Mouse (Mus musculus) cerebellum, adult 2 months (tissue): ENCODE data around the gene Olfr1499. TPM values are rescaled to one million over a fixed set of nuclear protein-coding genes. Genes with fewer than 3 reads are reported as not detected.

Experiments used
- DNase-seq, 2 experiments: peaks; one replicate each; pipeline ENCODE4 v3.0.0; 2021
- H3K27ac ChIP-seq: fragments of 200-500 bp; 2 replicates; pipeline ENCODE4 v1.5.1; 2012; ENCODE audit warnings: low read length, control low read depth, inconsistent platforms; ENCODE audit not compliant: insufficient read depth
- H3K27me3 ChIP-seq: fragments of 200-500 bp; 2 replicates; pipeline ENCODE4 v1.6.1; 2012; ENCODE audit warnings: inconsistent platforms, mild to moderate bottlenecking, low read length, moderate library complexity; ENCODE audit not compliant: control insufficient read depth, insufficient read depth
- H3K4me1 ChIP-seq: fragments of 200-500 bp; 2 replicates; pipeline ENCODE4 v1.6.1; 2011; ENCODE audit warnings: low read length; ENCODE audit not compliant: control insufficient read depth, insufficient read depth
- H3K4me3 ChIP-seq: fragments of 200-500 bp; replicated peaks from 2 replicates; pipeline ENCODE3; 2011; ENCODE audit warnings: mild to moderate bottlenecking, low read depth, low read length, control low read depth; ENCODE audit not compliant: insufficient read depth
- CTCF ChIP-seq: fragments of 200-500 bp; IDR thresholded peaks from 2 replicates; pipeline ENCODE4 v1.5.1; 2011; ENCODE audit warnings: low read depth, mild to moderate bottlenecking, control low read depth, low read length, moderate library complexity, borderline replicate concordance; ENCODE audit not compliant: insufficient read depth
- POLR2A ChIP-seq: fragments of 200-500 bp; IDR thresholded peaks from 2 replicates; pipeline ENCODE4 v1.6.1; 2011; ENCODE audit warnings: low read length, control low read depth, borderline replicate concordance; ENCODE audit not compliant: insufficient read depth
- WGBS: fragments of 180-500 bp; shearing (Covaris S2); methylation state at CpG from one replicate; pipeline ENCODE4 v1.1.7; 2018; 5-methylcytosine and 5-hydroxymethylcytosine counted together
- polyA plus RNA-seq: library from polyadenylated mRNA; depleted of rRNA; stranded (reverse); fragments of >200 nt; gene quantifications from 2 replicates; pipeline ENCODE4 v1.2.3, GENCODE M21; 2012; rRNA removed

Gene Olfr1499
- polyA plus RNA-seq, 1 experiment = not detected

DNA sequence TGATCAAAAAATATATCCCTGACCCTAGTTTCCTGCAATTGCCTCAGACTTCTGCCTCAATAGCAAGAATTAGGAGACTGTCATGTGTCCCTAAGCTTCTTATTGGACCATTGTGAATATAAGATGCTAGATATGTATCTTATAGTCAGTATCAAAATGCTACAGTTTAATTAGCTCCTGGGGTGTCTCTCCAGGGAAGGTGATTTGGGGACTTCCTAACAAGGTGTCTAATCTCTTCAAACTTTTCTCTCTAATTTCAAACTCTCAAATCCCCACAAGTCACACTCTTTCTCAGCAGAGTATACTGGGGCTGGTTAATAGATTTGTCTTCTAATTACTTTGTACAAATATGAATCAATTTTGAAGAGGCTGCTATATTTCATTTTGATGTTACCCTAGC lies 21.1 kb downstream of the Olfr1499 start, which contains the start of gene Olfr1497:
Gene Olfr1497, minus strand, starts transcription at position 101 of the 400 bp plus-strand sequence.
- Histone ChIP-seq H3K4me3 (no peak within 1 kb of the TSS), H3K27ac (no peak within 1 kb of the TSS), H3K4me1 (no peaks in the 10 kb centered on the region), H3K27me3 (no peaks in the 10 kb centered on the region)
- no peak for TF ChIP-seq CTCF
- TF ChIP-seq POLR2A = no peak
- no peak for DNase-seq

DNA sequence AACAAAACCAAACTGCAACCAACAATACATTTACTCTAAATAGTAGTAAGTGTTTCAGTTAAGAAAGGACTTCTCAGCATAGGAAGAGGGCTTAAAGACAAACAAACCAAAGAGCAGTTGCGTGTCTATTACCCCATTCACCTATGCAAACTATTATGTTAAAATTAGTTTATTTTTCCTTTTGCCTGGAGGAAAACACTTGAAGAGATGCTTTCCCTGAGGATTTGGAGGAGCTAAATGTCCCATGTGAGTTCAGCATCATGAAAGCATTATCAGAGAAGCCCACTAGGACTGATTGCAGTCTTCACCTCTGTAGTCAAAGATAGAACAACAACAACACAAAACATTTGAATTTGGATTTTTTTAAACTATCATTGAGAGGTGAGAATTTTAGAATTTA lies 41.7 kb downstream of the Olfr1499 start, which contains the start of gene Olfr1496:
Gene Olfr1496, plus strand, starts transcription at position 301 of the 400 bp plus-strand sequence.
- 82% methylated on average over 1 of the region's 1 CpGs for WGBS
- TF ChIP-seq POLR2A (no peak), CTCF (no peak)
- DNase-seq = no peak

DNA sequence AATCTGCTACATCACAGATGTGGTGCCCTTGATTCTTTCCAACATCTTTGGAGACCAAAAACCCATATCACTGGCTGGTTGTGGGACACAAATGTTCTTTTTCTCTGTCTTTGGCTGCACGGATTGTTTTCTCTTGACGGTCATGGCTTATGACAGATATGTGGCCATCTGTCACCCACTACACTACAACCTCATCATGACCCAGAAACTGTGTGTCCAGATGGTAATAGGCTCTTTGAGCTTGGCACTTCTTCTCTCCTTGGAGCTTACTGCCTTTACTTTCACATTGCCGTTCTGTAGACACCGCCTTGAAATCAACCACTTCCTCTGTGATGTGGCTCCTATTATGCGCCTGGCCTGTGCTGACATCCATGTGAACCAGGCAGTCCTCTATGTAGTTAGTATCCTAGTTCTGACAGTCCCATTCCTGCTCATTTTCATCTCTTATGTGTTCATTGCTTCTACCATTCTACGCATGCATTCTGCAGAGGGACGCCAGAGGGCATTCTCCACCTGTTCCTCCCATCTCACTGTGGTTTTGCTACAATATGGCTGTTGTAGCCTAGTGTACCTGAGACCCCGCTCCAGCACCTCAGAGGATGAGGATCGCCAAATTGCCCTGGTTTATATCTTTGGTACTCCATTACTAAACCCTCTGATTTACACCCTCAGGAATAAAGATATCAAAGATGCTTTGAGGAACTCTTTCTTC lies 50.5 kb downstream of the Olfr1499 start:
- no peaks in the 10 kb centered on the region for H3K27me3 ChIP-seq
- peak; percentile 35; the same call in 1 of the 2 replicates for TF ChIP-seq CTCF
- TF ChIP-seq POLR2A = no peak
- DNase-seq = peak; percentile 37 to 63
- H3K4me1 ChIP-seq = no peaks in the 10 kb centered on the region
- WGBS = 55% methylated on average over 9 of the region's 9 CpGs
- no peak overlapping the region for H3K4me3 ChIP-seq
- no peak overlapping the region for H3K27ac ChIP-seq

More for the DNA sequence above, 41.7 kb downstream of the Olfr1499 start, which contains the start of gene Olfr1496:
- no peaks in the 10 kb centered on the region for H3K27me3 ChIP-seq
- H3K27ac ChIP-seq = no peak within 1 kb of the TSS
- no peaks in the 10 kb centered on the region for H3K4me1 ChIP-seq
- no peak within 1 kb of the TSS for H3K4me3 ChIP-seq

DNA sequence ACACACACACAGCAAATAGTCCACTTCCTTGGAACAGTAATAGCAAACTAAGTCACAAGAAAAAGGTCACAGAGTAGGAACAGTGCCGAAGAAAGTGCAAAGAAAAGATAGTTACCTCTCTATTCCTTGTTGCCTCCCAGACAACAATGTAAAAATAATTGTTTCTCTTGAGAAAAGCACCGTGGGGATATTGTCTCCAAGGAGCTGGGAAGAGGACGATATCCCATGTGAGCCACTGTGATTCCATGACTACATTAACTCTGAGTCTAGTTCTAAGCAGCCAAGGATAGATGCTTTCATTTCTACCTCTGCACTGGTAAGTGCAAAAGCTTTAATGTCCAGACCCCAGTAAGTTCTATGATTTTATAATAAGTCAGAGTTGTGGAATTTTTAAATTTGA lies 54.9 kb downstream of the Olfr1499 start, which contains the start of gene Olfr1495:
Gene Olfr1495, plus strand, starts transcription at position 301 of the 400 bp plus-strand sequence.
- DNase-seq = no peak
- no peak within 1 kb of the TSS for H3K4me3 ChIP-seq
- H3K27me3 ChIP-seq = no peaks in the 10 kb centered on the region
- no peak within 1 kb of the TSS for H3K27ac ChIP-seq
- 78% methylated on average over 3 of the region's 3 CpGs for whole genome bisulfite sequencing
- TF ChIP-seq POLR2A (no peak), CTCF (no peak)
- H3K4me1 ChIP-seq = no peaks in the 10 kb centered on the region

Other genes with a start within 250 kb of the Olfr1499 start
- not detected in 2 replicates for gene Olfr1484, start 235.9 kb downstream of the Olfr1499 start, polyA plus RNA-seq
- gene Olfr1487, start 202.1 kb downstream of the Olfr1499 start, polyA plus RNA-seq = not detected in 2 replicates
- gene Olfr1489, start 187.8 kb downstream of the Olfr1499 start, polyA plus RNA-seq = not detected in 2 replicates
- not detected in 2 replicates for gene Olfr1490, start 168.4 kb downstream of the Olfr1499 start, polyA plus RNA-seq
- not detected in 2 replicates for gene Olfr1491, start 122.2 kb downstream of the Olfr1499 start, polyA plus RNA-seq
- not detected in 2 replicates for gene Olfr1493-ps1, start 96.2 kb downstream of the Olfr1499 start, polyA plus RNA-seq
- gene Olfr1494, start 79.7 kb downstream of the Olfr1499 start, polyA plus RNA-seq = not detected in 2 replicates
- gene Olfr1495, start 54.8 kb downstream of the Olfr1499 start, polyA plus RNA-seq = not detected in 2 replicates
- gene Olfr1496, start 41.6 kb downstream of the Olfr1499 start, polyA plus RNA-seq = not detected in 2 replicates
- gene Olfr1497, start 21.2 kb downstream of the Olfr1499 start, polyA plus RNA-seq = not detected in 2 replicates
- gene Olfr1500, start 11.0 kb upstream of the Olfr1499 start, polyA plus RNA-seq = not detected in 2 replicates
- not detected in 2 replicates for gene Olfr1501, start 31.2 kb upstream of the Olfr1499 start, polyA plus RNA-seq
- gene Olfr1502, start 42.3 kb upstream of the Olfr1499 start, polyA plus RNA-seq = not detected in 2 replicates
- not detected in 2 replicates for gene Olfr1504, start 78.5 kb upstream of the Olfr1499 start, polyA plus RNA-seq
- gene Olfr1505, start 94.1 kb upstream of the Olfr1499 start, polyA plus RNA-seq = not detected in 2 replicates